Mouse (Mus musculus) R1 (cell line): Measurements from ENCODE around the gene B3gnt3.

Experiments
- DNase-seq: peaks from one replicate; pipeline ENCODE4 v3.0.0-alpha.2; 2018; ENCODE audit warnings: low read depth, low spot score

Gene B3gnt3

GRCm38 (mm10) chr8:71678216-71678615, 23.4 kb downstream of the B3gnt3 start:
- no peak for DNase-seq

GRCm38 (mm10) chr8:71677555-71677954, 24.0 kb downstream of the B3gnt3 start:
- peak; percentile 87 for DNase-seq

GRCm38 (mm10) chr8:71676803-71677202, 24.8 kb downstream of the B3gnt3 start:
- no peak for DNase-seq

GRCm38 (mm10) chr8:71676020-71676741, 25.4 kb downstream of the B3gnt3 start, which contains the start of gene Jak3:
Jak3 (plus strand) TSS chr8:71676296.
- peak; percentile 78 for DNase-seq

- no peak for DNase-seq
Measured at GRCm38 (mm10) chr8:71675456-71676019, 26.1 kb downstream of the B3gnt3 start.

- DNase-seq, result peak; percentile 81
Measured at GRCm38 (mm10) chr8:71674071-71674470, 27.5 kb downstream of the B3gnt3 start.

- no peak for DNase-seq
Measured at GRCm38 (mm10) chr8:71672168-71672735, 29.3 kb downstream of the B3gnt3 start.

GRCm38 (mm10) chr8:71671549-71671965, 30.0 kb downstream of the B3gnt3 start, which contains the start of gene Unc13a:
Unc13a (minus strand) TSS chr8:71671757.
- peak; percentile 89 for DNase-seq

- peak; percentile 94 for DNase-seq
Measured at GRCm38 (mm10) chr8:71670621-71671548, 30.7 kb downstream of the B3gnt3 start.

- DNase-seq, result no peak
Measured at GRCm38 (mm10) chr8:71670198-71670597, 31.4 kb downstream of the B3gnt3 start.

GRCm38 (mm10) chr8:71668220-71668975, 33.2 kb downstream of the B3gnt3 start:
- peak; percentile 38 for DNase-seq

GRCm38 (mm10) chr8:71667256-71667655, 34.3 kb downstream of the B3gnt3 start:
- no peak for DNase-seq

GRCm38 (mm10) chr8:71666855-71667254, 34.7 kb downstream of the B3gnt3 start:
- no peak for DNase-seq

- DNase-seq, result peak; percentile 97
Measured at GRCm38 (mm10) chr8:71665331-71666130, 36.1 kb downstream of the B3gnt3 start.

- DNase-seq, result peak; percentile 87
Measured at GRCm38 (mm10) chr8:71660325-71661120, 41.1 kb downstream of the B3gnt3 start.

GRCm38 (mm10) chr8:71659751-71660150, 41.8 kb downstream of the B3gnt3 start:
- no peak for DNase-seq

GRCm38 (mm10) chr8:71658515-71659049, 43.0 kb downstream of the B3gnt3 start:
- no peak for DNase-seq

- DNase-seq, result peak; percentile 41
Measured at GRCm38 (mm10) chr8:71657816-71658215, 43.8 kb downstream of the B3gnt3 start.

GRCm38 (mm10) chr8:71654600-71654999, 47.0 kb downstream of the B3gnt3 start:
- peak; percentile 82 for DNase-seq
